Comparison of ENCODE assay signal across 8 mouse cellular contexts in the genomic region with DNA sequence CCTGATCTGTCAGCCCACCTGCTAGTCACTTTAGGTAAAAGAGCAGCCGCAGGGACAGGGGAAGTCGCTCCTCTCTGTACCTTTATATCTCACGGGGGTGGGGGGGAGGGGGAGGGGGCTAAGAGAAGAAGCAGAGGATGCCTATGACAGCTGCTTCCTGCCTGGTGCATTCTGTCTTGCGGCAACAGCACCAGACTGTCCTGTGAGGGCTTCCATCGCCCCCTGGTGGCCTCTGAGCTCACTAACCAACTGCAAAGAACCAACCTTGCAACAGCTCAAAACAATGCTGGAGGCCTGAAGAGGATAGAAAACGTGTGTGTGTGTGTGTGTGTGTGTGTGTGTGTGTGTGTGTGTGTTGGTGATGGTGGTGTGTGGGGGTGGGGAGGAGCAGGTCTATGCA. TPM values are rescaled to one million over a fixed set of nuclear protein-coding genes. Genes with fewer than 3 reads are reported as not detected.
DNase-seq lines count a peak whose midpoint lies in the region; ATAC-seq and TF ChIP-seq lines count a peak whose summit lies in the region.

No protein-coding gene starts in this region.

- ATAC-seq in embryonic facial prominence, embryonic 13.5 days (ENCODE audit: insufficient number of reproducible peaks, insufficient read depth, low FRiP score, low TSS enrichment, low read depth), result 0 out of 2 replicates have a peak, but pooled peaks have one; percentile 26
- ATAC-seq in heart, embryonic 12.5 days (ENCODE audit: insufficient number of reproducible peaks, low FRiP score), result peak; percentile 73
- ATAC-seq in kidney, postnatal 0 days (replicated peaks; ENCODE audit: low FRiP score, low read depth), result peak; percentile 74; the same call in 1 of the 2 replicates
- peak; percentile 53 for ATAC-seq in liver, embryonic 13.5 days (ENCODE audit: low read depth)
- peak; percentile 80 for ATAC-seq in neural tube, embryonic 11.5 days (ENCODE audit: insufficient read depth, low FRiP score, low TSS enrichment)
- ATAC-seq in stomach, embryonic 15.5 days (ENCODE audit: insufficient read depth, low FRiP score, low read depth), result peak; percentile 73; the same call in 1 of the 2 replicates

- H3K79me2 ChIP-seq in C2C12 (ENCODE audit: control insufficient read depth, insufficient read depth), result no peaks in the 10 kb centered on the region

- H3K4me3 ChIP-seq in C2C12 (ENCODE audit: insufficient read depth, poor library complexity, severe bottlenecking), result no peak overlapping the region
- no peak overlapping the region for H3K4me3 ChIP-seq in embryonic facial prominence, embryonic 13.5 days
- H3K4me3 ChIP-seq in heart, embryonic 12.5 days, result no peak overlapping the region
- H3K4me3 ChIP-seq in kidney, postnatal 0 days (replicated peaks; ENCODE audit: low read depth, low read length), result no peak overlapping the region
- H3K4me3 ChIP-seq in liver, embryonic 13.5 days (replicated peaks), result no peak overlapping the region
- no peak overlapping the region for H3K4me3 ChIP-seq in neural tube, embryonic 11.5 days (ENCODE audit: low read depth, low read length)
- no peak overlapping the region for H3K4me3 ChIP-seq in stomach, embryonic 15.5 days (replicated peaks)

- no peaks in the 10 kb centered on the region for H3K4me1 ChIP-seq in embryonic facial prominence, embryonic 13.5 days
- H3K4me1 ChIP-seq in heart, embryonic 12.5 days (replicated peaks), result no peaks in the 10 kb centered on the region
- no peaks in the 10 kb centered on the region for H3K4me1 ChIP-seq in kidney, postnatal 0 days (replicated peaks; ENCODE audit: insufficient read depth, low read length)
- H3K4me1 ChIP-seq in liver, embryonic 13.5 days (replicated peaks), result no peaks in the 10 kb centered on the region
- H3K4me1 ChIP-seq in neural tube, embryonic 11.5 days (ENCODE audit: control insufficient read depth, insufficient read depth, low read length), result no peaks in the 10 kb centered on the region
- no peaks in the 10 kb centered on the region for H3K4me1 ChIP-seq in stomach, embryonic 15.5 days

- no peaks in the 10 kb centered on the region for H3K79me3 ChIP-seq in C2C12 (ENCODE audit: low read depth)

- peak; percentile 79 to 88 for DNase-seq in adrenal gland, postnatal 36 days
- peak; percentile 84 for DNase-seq in kidney, postnatal 0 days (ENCODE audit: low spot score)
- peak; percentile 38 for DNase-seq in liver, embryonic 13.5 days
- DNase-seq in neural tube, embryonic 11.5 days (ENCODE audit: low spot score), result peak; percentile 76

- no peak overlapping the region for H3K4me2 ChIP-seq in embryonic facial prominence, embryonic 13.5 days
- H3K4me2 ChIP-seq in heart, embryonic 12.5 days, result peak overlapping the region; percentile 23; the same call in 1 of the 2 replicates
- H3K4me2 ChIP-seq in kidney, postnatal 0 days (ENCODE audit: low read length), result no peak overlapping the region
- H3K4me2 ChIP-seq in liver, embryonic 13.5 days, result no peak overlapping the region
- H3K4me2 ChIP-seq in neural tube, embryonic 11.5 days (ENCODE audit: low read depth), result no peak overlapping the region
- H3K4me2 ChIP-seq in stomach, embryonic 15.5 days, result no peak overlapping the region

- WGBS in embryonic facial prominence, embryonic 13.5 days, result 10% methylated on average over 6 of the region's 6 CpGs
- WGBS in heart, embryonic 12.5 days, result 3% methylated on average over 6 of the region's 6 CpGs
- WGBS in kidney, postnatal 0 days, result 10% methylated on average over 6 of the region's 6 CpGs
- WGBS in liver, embryonic 13.5 days (ENCODE audit: insufficient replicate concordance), result 3% methylated on average over 6 of the region's 6 CpGs
- WGBS in neural tube, embryonic 11.5 days, result 17% methylated on average over 5 of the region's 6 CpGs
- WGBS in stomach, embryonic 15.5 days, result 10% methylated on average over 6 of the region's 6 CpGs

- H3K36me3 ChIP-seq in C2C12 (ENCODE audit: control insufficient read depth, insufficient read depth), result no peaks in the 10 kb centered on the region
- peaks cover 16% of the 10 kb centered on the region; the same call in 1 of the 2 replicates for H3K36me3 ChIP-seq in embryonic facial prominence, embryonic 13.5 days
- no peaks in the 10 kb centered on the region for H3K36me3 ChIP-seq in heart, embryonic 12.5 days
- no peaks in the 10 kb centered on the region for H3K36me3 ChIP-seq in kidney, postnatal 0 days (ENCODE audit: insufficient read depth, low read length)
- peaks cover 4% of the 10 kb centered on the region; the same call in 1 of the 2 replicates for H3K36me3 ChIP-seq in liver, embryonic 13.5 days
- peaks cover 2% of the 10 kb centered on the region for H3K36me3 ChIP-seq in neural tube, embryonic 11.5 days (ENCODE audit: control insufficient read depth, insufficient read depth, low read length)
- H3K36me3 ChIP-seq in stomach, embryonic 15.5 days, result no peaks in the 10 kb centered on the region

- no peak overlapping the region for H3K27ac ChIP-seq in embryonic facial prominence, embryonic 13.5 days
- no peak overlapping the region for H3K27ac ChIP-seq in heart, embryonic 12.5 days (ENCODE audit: poor library complexity, severe bottlenecking)
- H3K27ac ChIP-seq in kidney, postnatal 0 days, result no peak overlapping the region
- no peak overlapping the region for H3K27ac ChIP-seq in liver, embryonic 13.5 days
- no peak overlapping the region for H3K27ac ChIP-seq in neural tube, embryonic 11.5 days (ENCODE audit: low read depth, low read length)
- H3K27ac ChIP-seq in stomach, embryonic 15.5 days, result no peak overlapping the region

- H3K9me3 ChIP-seq in embryonic facial prominence, embryonic 13.5 days, result no peaks in the 10 kb centered on the region
- H3K9me3 ChIP-seq in heart, embryonic 12.5 days (replicated peaks), result no peaks in the 10 kb centered on the region
- H3K9me3 ChIP-seq in kidney, postnatal 0 days (replicated peaks; ENCODE audit: low read length), result no peaks in the 10 kb centered on the region
- no peaks in the 10 kb centered on the region for H3K9me3 ChIP-seq in liver, embryonic 13.5 days (replicated peaks)
- H3K9me3 ChIP-seq in neural tube, embryonic 11.5 days (ENCODE audit: control insufficient read depth, low read length), result no peaks in the 10 kb centered on the region
- no peaks in the 10 kb centered on the region for H3K9me3 ChIP-seq in stomach, embryonic 15.5 days

- H3ac ChIP-seq in C2C12 (ENCODE audit: control insufficient read depth, insufficient read length, low read depth), result no peak overlapping the region

- H3K9ac ChIP-seq in embryonic facial prominence, embryonic 13.5 days, result no peak overlapping the region
- no peak overlapping the region for H3K9ac ChIP-seq in heart, embryonic 12.5 days
- no peak overlapping the region for H3K9ac ChIP-seq in kidney, postnatal 0 days (ENCODE audit: low read depth, low read length)
- no peak overlapping the region for H3K9ac ChIP-seq in liver, embryonic 13.5 days
- H3K9ac ChIP-seq in neural tube, embryonic 11.5 days (ENCODE audit: low read length), result no peak overlapping the region
- H3K9ac ChIP-seq in stomach, embryonic 15.5 days, result no peak overlapping the region

- peak; percentile 78 for TF ChIP-seq CTCF in C2C12 (IDR thresholded peaks at IDR 0.05; ENCODE audit: control insufficient read depth, insufficient read depth, insufficient read length)
- TF ChIP-seq CTCF in kidney, postnatal 0 days (IDR thresholded peaks at IDR 0.05; ENCODE audit: low read depth), result peak; percentile 84

- no peaks in the 10 kb centered on the region for H3K27me3 ChIP-seq in C2C12 (ENCODE audit: control insufficient read depth, insufficient read depth, insufficient read length)
- no peaks in the 10 kb centered on the region for H3K27me3 ChIP-seq in embryonic facial prominence, embryonic 13.5 days
- H3K27me3 ChIP-seq in heart, embryonic 12.5 days (replicated peaks), result no peaks in the 10 kb centered on the region
- no peaks in the 10 kb centered on the region for H3K27me3 ChIP-seq in kidney, postnatal 0 days (ENCODE audit: insufficient read depth, low read length)
- H3K27me3 ChIP-seq in liver, embryonic 13.5 days, result no peaks in the 10 kb centered on the region
- H3K27me3 ChIP-seq in neural tube, embryonic 11.5 days (ENCODE audit: control insufficient read depth, insufficient read depth, low read length), result no peaks in the 10 kb centered on the region
- H3K27me3 ChIP-seq in stomach, embryonic 15.5 days (replicated peaks), result no peaks in the 10 kb centered on the region

TF ChIP-seq in C2C12, 6 proteins besides CTCF, POLR2A, EP300 and RAD21:
- TF ChIP-seq CEBPB (IDR thresholded peaks at IDR 0.05; ENCODE audit: low read depth), result no peak
- no peak for TF ChIP-seq USF1 (IDR thresholded peaks at IDR 0.05; ENCODE audit: low read depth)
- no peak for TF ChIP-seq MAX (IDR thresholded peaks at IDR 0.05)
- TF ChIP-seq MYOG (IDR thresholded peaks at IDR 0.05; ENCODE audit: control insufficient read depth, extremely low read depth, insufficient read length), result no peak
- TF ChIP-seq FOSL1 (IDR thresholded peaks at IDR 0.05; ENCODE audit: insufficient read depth, low read length, poor library complexity, severe bottlenecking), result no peak
- TF ChIP-seq MYOD1 (IDR thresholded peaks at IDR 0.05; ENCODE audit: control insufficient read depth, insufficient read length, low read depth), result no peak

RNA-seq across cellular contexts. Expression of gene Cyfip2, which starts 37.4 kb away (rescaled TPM):
- polyA plus RNA-seq in C2C12 (2012; fragmentation: generic; extraction: Trizol), result 0.77 TPM
- 10 to 100 TPM; 84.0 to 88.8 TPM for total RNA-seq in adrenal gland, postnatal 36 days (2021)
- 8.9 and 10.4 TPM in 2 replicates for polyA plus RNA-seq in embryonic facial prominence, embryonic 13.5 days (2015; fragmentation: Nextera tagmentation; extraction: Ambion mirVana)
- polyA plus RNA-seq in heart, embryonic 12.5 days (2016; fragmentation: Nextera tagmentation; extraction: Ambion mirVana), result 6.2 and 6.5 TPM in 2 replicates
- polyA plus RNA-seq in kidney, postnatal 0 days (2015; fragmentation: Nextera tagmentation; extraction: Ambion mirVana), result 17.4 and 19.2 TPM in 2 replicates
- 2.8 and 3.4 TPM in 2 replicates for polyA plus RNA-seq in liver, embryonic 13.5 days (2015; fragmentation: Nextera tagmentation; extraction: Ambion mirVana)
- 55.8 and 66.4 TPM in 2 replicates for polyA plus RNA-seq in neural tube, embryonic 11.5 days (2014; fragmentation: Nextera tagmentation; extraction: Ambion mirVana)
- polyA plus RNA-seq in stomach, embryonic 15.5 days (2015; fragmentation: Nextera tagmentation; extraction: Ambion mirVana), result 7.3 and 10.0 TPM in 2 replicates

RNA-seq across cellular contexts. Expression of gene Fndc9, which starts 40.0 kb away (rescaled TPM):
- polyA plus RNA-seq in C2C12 (2012; fragmentation: generic; extraction: Trizol), result 0.09 TPM
- not detected for total RNA-seq in adrenal gland, postnatal 36 days (2021)
- 0.11 and 0.15 TPM in 2 replicates for polyA plus RNA-seq in embryonic facial prominence, embryonic 13.5 days (2015; fragmentation: Nextera tagmentation; extraction: Ambion mirVana)
- polyA plus RNA-seq in heart, embryonic 12.5 days (2016; fragmentation: Nextera tagmentation; extraction: Ambion mirVana), result 0.09 and 0.10 TPM in 2 replicates
- polyA plus RNA-seq in kidney, postnatal 0 days (2015; fragmentation: Nextera tagmentation; extraction: Ambion mirVana), result 0.11 TPM in 2 replicates
- 0.03 and 0.05 TPM in 2 replicates for polyA plus RNA-seq in liver, embryonic 13.5 days (2015; fragmentation: Nextera tagmentation; extraction: Ambion mirVana)
- polyA plus RNA-seq in neural tube, embryonic 11.5 days (2014; fragmentation: Nextera tagmentation; extraction: Ambion mirVana), result 0.50 and 0.54 TPM in 2 replicates
- 0.10 and 0.18 TPM in 2 replicates for polyA plus RNA-seq in stomach, embryonic 15.5 days (2015; fragmentation: Nextera tagmentation; extraction: Ambion mirVana)

Comparison
In these comparisons a context has a peak if more than half of its experiments do, and no peak if none do; other contexts are left out.
1. ATAC-seq: peak in every context shown above with its lines; median percentile 80 in neural tube, embryonic 11.5 days; 74 in kidney, postnatal 0 days; 73 in heart, embryonic 12.5 days; 73 in stomach, embryonic 15.5 days; 53 in liver, embryonic 13.5 days; 26 in embryonic facial prominence, embryonic 13.5 days.